Mouse (Mus musculus): ENCODE results near the gene Stard13. TPM values are rescaled to one million over a fixed set of nuclear protein-coding genes. Genes with fewer than 3 reads are reported as not detected.

The Stard13 gene
- polyA plus RNA-seq, 1 experiment: 5.0 TPM

DNA sequence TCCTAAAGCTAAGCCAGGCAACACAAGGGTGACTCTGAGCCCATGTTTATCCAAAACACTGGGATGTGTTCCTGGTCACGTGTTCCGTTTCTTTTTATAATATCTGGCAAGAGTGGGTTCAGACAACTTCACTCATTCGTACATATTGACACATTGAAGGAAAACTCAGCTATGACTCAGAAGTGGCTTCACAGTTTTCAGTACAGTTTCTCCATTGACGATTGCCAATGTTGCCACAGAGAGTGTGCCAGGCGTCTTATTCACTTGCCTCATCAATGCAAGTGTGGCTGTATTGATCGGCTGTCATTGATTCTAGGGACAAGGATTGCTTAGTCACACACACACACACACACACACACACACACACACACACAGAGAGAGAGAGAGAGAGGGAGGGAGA lies 187.5 kb downstream of the Stard13 start:
- no peak for DNase-seq (ENCODE audit: low read depth, low spot score)
- WGBS: 87% methylated on average over 6 of the region's 6 CpGs

DNA sequence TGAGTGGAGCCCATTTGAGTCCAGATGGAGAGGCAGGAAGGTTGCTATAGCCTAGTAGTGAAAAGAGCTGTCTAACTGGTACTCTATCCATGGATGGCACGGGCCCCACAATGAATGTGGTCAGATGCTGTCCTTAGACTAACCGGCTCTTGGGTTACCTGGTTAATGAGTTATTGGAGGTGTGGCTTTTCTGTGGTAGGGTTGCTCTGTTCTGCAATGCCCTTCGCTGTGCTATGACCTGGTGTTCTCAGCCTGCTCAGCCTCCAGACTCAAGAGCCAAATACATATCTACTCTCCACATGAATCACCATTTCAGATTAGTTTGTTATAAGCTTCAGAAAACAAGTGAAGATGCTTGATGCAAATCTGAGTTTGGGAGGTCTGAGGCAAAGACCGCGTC lies 190.7 kb downstream of the Stard13 start:
- WGBS: 68% methylated on average over 5 of the region's 5 CpGs
- no peak for DNase-seq (ENCODE audit: low read depth, low spot score)

DNA sequence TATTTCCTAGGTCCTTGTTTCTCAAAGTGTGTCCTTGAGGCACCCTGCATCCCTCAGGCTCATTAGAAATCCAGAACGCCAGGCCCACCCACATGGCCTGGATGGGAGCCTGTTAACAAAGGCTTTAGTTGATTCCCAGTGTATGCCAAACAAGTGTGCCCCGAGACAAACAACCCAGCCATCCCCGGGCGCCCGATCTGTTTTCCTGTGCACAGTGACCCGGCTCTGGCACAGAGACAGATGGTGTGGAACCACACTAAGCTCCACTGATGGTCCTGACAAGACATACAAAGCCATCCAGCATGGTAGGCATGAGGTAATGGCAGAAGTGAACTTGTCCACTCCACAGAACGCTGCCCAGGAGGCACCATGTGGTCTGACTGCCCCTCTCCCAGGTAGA lies 195.8 kb downstream of the Stard13 start:
- no peak for DNase-seq (ENCODE audit: low read depth, low spot score)
- WGBS: 90% methylated on average over 7 of the region's 7 CpGs

DNA sequence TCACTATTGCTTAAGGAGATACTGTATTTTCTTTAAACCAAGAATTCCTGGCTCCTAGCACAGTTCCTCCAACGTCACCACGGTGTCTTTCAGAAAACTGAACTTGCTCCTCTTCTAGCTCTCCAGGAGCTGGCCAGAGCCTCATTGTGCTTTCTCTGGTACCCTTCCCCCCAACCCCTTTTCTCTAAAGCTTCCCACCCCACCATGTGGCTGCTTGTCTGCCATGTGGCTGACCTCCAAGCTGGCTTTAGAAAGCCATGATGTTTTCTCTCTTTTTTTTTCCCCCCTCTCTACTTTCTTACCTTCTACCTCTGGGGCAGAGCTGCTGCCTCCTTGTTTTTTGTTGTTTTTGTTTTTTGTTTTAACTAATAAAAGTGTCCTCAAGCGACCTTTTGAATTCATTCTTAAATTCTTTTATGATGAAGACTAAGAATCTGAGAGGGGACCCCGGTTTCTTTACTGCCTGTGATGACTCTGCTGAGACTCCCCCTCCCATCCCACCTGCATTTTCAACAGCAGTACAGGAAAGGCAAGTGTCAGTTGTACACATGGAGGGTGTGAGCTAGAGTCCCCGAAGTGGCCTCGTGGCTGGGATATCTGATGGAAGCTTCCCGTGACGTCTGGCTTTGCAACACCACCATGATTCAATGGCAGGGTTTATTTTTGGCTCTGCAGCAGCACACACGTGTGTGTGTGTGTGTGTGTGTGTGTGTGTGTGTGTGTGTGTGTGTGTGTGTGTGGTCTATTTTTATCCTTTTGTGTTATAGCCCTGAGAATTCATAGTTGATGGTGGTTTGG lies 198.7 kb downstream of the Stard13 start:
- 69% methylated on average over 9 of the region's 9 CpGs for WGBS
- no peak for DNase-seq (ENCODE audit: low read depth, low spot score)

DNA sequence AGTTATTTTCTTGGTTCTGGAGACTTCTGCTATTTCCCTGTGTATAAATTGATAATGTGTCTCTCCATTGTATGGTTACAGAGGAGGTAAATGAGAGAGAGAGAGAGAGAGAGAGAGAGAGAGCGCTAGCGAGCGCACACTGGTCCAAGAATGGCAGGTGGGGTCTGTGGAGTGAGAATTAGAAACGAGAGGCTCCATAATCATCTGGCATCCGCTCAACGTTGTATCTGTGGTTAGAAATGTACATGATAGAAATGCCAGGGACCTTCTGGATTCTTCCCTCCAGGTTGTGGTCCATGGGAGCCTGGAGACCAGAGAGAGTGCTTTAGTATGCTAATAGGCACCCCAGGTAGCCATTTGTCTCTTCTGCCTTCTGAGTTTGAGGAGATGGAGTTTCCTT lies 204.7 kb downstream of the Stard13 start:
- DNase-seq (ENCODE audit: low read depth, low spot score): no peak
- 77% methylated on average over 6 of the region's 6 CpGs for WGBS

DNA sequence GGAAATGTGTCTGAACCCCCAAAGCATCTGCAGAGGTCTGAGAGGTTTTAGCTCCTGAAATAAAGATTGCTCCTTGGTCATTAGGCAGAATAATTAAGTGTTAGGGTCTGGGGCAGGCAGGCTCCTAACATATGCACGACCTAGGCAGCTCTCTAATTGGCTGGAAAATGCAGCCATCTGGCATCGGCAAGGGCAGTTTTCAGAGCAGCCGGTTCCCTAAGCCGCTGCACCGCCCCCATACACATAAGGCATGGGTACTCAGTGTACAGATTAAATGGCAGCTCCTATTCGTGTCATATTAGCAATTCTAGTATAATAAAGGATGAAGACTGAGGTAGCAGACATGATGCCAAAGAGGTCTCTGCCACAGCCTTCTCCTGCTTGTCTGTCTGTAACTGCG lies 206.5 kb downstream of the Stard13 start:
- 80% methylated on average over 7 of the region's 7 CpGs for WGBS
- DNase-seq (ENCODE audit: low read depth, low spot score): no peak

DNA sequence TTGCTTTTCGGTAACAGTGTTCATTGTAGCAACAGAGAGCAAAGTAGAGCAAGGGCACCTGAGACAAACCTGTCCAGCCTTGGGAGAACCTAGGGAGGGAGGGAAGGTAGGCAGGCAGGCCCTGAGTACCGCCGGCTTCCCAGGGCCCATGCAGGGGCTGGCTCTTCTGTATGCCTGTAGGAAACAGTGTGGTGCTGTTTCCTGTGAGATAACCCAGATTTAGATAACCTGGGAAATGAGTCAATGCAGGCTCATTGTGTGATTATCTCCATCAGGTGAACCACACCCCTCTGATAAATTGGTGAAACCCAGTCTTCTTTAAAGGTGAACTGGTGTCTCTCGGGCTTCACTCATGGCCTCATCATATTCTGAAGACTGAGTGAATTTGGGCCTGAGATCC lies 207.6 kb downstream of the Stard13 start:
- WGBS: 94% methylated on average over 4 of the region's 4 CpGs
- DNase-seq (ENCODE audit: low read depth, low spot score): no peak

DNA sequence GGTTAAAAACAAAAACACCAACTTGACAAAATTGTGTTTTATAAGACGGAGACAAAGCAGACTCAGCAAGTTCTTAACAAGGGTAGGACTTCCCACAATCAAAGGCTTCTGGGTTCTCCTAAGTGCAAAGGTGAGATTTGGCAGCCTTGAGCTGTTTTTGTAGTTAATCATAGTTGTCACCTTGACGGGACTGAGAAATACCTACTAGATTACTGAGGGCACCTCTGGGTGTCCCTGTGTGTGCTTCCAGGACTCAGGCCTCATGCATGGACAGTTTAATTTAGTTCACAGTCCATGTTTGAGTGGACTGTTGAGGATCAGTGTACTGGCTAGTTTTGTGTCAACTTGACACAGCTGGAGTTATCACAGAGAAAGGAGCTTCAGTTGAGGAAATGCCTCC lies 209.2 kb downstream of the Stard13 start:
- DNase-seq (ENCODE audit: low read depth, low spot score): no peak
- whole genome bisulfite sequencing: 73% methylated on average over 2 of the region's 2 CpGs

DNA sequence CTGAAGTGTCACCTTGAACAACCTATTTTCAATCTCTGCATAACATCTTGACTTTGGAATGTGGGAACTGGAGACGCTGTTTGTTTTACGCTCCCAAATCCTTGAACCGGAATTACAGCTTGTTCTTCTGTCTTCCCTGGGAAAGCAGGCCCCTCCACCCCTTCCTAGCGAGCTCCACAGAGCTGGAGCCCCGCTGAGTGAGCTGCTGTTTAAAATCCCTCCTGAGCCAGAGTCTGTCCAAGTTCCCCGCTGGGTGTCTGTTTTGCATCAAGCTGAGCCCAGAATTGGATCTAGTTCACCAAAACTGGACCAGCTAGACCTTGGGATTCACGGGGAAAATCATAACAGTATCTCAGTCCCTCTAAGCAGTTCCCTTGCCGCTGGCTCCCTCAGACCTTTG lies 210.2 kb downstream of the Stard13 start:
- WGBS: 45% methylated on average over 8 of the region's 8 CpGs

DNA sequence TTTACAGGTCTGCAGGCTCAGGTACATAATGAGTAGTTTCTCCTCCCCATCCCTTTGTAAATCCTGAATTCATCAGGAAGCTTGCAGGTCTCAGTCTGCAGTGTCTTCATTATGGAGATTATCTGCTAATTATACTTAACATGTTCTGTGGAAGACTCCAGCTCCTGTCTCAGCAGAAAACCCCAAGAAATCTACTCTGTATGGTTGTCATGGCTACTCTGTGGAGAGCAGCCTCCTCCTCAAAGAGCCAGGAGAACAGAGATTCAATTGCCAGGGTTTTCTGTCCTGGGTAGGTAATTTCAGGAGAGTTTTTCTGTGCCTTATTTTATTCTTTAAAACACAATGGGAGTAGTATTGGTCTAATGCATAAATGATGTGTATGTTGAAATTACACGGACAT lies 210.7 kb downstream of the Stard13 start:
- no peak for DNase-seq (ENCODE audit: low read depth, low spot score)
- 54% methylated on average over 1 of the region's 1 CpGs for WGBS

More for the DNA sequence above, 210.2 kb downstream of the Stard13 start:
- DNase-seq (ENCODE audit: low read depth, low spot score): no peak

DNA sequence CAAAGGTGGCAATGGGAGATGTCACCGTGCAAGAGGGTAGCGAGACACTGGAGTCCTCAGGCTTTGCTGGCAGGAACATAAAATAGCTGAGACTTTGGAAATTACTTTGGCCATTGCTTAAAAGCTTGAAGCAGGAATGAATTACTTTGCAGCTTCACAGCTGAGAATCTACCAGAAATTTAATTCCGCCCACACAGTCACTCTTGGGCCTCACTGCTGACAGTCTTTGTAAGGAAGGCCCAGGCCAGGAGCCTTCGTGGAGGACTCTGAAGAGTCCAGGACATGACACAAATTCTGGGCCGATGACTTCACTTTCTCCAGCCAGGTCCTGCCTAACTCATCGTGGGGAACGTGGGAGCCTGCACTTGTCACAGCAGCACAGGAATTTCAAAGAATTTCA lies 211.6 kb downstream of the Stard13 start:
- no peak for DNase-seq (ENCODE audit: low read depth, low spot score)
- WGBS: 84% methylated on average over 7 of the region's 7 CpGs

DNA sequence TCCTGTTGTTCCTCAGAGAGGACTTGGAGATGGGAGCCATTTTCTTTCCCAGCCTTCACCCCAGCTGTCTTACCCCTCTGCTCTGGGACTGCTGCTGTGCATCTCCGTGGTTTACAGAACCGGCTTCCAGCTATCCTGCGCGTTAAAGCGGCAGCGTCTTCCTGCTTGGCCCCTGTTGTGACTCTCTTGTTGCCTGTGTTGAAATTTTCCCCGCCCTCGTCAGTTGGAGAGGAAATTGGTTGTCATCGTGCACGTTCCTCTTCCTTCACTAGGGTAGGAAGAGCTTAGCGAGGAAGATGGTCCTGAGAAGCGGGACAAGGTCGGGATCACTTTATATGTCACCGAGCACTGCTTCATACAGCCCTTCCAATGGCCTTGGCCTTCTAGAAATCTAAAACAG lies 212.8 kb downstream of the Stard13 start:
- no peak for DNase-seq (ENCODE audit: low read depth, low spot score)
- 79% methylated on average over 14 of the region's 14 CpGs for WGBS

DNA sequence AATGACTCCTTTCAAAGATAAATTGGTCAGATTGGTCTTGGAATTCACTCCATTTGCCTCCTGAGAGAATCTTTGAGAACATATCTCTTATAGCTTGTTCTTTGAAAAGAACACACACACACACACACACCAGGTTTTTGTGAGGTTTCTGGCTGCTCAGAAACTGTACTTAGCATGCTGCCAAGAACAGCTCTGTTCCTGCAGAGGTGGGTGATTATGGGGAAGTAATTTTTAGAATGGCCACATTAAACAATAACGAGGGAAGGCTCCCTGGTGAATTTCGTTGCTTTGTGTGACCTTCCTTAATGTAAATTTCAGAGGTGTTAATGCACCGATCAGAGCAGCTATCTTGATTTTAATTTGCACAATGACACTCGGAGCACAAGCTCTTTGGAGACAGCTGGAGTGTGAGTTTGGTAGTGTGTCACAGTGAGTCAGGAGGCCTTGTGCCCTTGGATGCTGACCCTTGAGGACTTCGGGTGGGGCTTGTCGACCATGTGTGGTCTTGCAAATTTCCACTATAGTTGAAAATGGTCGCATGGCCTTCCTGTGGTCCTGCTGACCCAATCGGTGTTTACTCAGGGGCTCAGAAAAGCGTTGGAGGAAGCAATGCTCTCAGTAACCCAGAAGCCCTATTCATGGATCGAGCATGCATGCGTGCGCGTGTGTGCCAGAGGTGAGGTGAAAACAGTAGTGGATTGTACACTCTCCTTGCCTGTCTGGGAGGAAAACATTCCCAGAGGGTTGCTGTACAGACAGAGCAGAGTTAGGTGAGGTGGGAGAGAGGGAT lies 213.4 kb downstream of the Stard13 start:
- 67% methylated on average over 13 of the region's 13 CpGs for WGBS

DNA sequence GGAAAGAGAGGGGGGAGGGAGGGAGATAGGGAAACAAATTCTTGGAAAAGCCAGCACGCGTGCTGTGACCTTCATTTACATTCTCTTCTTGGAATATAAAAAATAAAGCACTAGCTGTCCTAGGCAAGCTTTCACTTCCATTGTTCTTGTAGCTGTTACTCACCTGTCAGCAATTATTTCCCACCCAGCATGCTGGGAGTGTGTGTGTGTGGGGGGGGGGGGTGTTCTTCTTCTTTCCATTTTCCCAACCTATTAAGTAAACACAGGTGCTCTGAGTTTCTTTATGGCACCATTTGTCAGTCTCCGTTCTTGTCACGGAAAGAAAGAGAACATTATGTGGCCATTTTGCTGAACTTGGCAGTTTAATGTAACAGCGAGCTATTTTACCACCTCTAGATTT lies 214.7 kb downstream of the Stard13 start:
- no peak for DNase-seq (ENCODE audit: low read depth, low spot score)
- 15% methylated on average over 5 of the region's 5 CpGs for WGBS

More for the DNA sequence above, 213.4 kb downstream of the Stard13 start:
- DNase-seq (ENCODE audit: low read depth, low spot score): no peak

DNA sequence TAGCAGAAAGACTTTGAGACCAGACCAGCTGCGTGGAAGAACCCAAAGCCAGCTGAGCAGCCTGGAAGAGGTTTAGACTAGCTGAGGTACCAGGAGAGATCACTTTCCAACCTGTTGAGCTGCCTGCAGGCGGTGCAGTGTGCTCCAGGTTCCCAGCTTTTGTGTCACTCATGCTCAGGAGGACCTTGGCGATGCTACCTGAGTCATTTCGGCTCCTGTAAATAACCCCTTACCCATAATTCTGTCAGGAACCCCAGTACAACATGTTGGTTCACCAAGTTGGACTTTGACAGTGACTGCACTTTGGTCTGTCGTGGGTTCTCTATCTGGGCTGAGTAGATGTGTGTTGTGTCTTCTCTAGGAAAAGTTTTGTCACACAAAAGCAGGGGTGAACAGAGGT lies 215.2 kb downstream of the Stard13 start:
- no peak for DNase-seq (ENCODE audit: low read depth, low spot score)
- WGBS: 40% methylated on average over 5 of the region's 5 CpGs

DNA sequence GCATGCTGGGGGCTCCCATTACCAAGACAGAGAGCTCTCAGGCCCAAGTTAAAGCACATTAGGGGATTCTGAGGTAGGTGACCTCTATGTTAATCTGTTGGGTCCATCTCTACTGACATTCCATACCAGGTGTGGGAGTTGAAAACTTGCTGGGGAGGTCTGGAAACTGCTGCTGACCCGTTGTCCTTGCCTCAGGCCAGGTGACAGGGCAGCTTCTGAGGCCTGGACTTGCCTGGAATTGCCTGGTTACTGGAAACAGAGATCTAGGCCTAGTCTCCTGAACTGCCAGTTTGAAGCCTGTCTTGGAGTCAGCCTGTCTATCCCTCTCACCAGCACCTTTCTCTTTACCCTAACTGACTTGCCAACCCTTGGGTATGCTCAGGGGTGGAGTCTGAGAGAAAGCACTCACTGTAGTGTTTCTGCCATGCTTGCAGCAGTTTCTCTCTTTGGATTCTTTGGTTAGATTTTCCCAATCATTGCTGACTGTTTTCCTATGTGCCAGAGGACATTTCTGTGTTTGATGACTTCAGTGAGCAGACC lies 229.3 kb downstream of the Stard13 start:
- DNase-seq (ENCODE audit: low read depth, low spot score): no peak
- 81% methylated on average over 1 of the region's 1 CpGs for WGBS

DNA sequence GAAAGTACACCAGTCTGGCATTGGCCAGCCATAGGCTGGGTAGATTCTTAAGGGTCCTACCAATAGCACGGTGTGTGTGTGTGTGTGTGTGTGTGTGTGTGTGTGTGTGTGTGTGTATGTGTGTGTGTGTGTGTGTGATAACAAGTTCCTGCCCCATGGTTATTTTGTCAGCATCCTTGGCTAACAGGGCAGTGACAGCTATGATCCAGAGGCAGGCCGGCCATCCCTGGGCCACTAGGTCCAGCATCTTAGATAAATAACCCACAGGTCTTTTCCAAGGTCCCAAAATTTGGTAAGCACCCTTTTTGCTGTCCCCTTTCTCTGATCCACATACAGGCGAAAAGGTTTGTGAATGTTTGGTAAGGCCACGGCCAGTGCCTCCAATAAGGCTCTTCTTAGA lies 231.6 kb downstream of the Stard13 start:
- no peak for DNase-seq (ENCODE audit: low read depth, low spot score)
- 95% methylated on average over 4 of the region's 4 CpGs for WGBS

DNA sequence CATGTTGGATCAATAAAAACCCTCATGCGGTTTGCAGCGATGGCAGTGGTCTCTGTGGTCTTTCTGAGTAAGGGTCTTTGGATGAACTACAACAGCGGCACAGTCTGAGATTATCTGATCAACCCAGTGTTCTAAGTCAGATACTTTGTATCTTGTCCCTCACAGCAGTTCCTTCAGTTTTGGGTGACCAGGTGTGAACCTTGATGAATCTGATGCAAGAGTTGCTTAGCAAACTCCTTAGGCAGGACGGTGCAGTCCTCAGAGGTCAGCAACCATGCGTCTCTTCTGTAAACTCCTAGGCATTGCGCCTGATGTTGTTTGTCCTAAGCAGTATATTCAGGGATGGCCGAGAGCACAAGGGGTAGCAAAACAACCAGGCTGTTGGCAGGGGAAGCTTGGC lies 232.5 kb downstream of the Stard13 start:
- 86% methylated on average over 7 of the region's 7 CpGs for WGBS
- DNase-seq (ENCODE audit: low read depth, low spot score): no peak

DNA sequence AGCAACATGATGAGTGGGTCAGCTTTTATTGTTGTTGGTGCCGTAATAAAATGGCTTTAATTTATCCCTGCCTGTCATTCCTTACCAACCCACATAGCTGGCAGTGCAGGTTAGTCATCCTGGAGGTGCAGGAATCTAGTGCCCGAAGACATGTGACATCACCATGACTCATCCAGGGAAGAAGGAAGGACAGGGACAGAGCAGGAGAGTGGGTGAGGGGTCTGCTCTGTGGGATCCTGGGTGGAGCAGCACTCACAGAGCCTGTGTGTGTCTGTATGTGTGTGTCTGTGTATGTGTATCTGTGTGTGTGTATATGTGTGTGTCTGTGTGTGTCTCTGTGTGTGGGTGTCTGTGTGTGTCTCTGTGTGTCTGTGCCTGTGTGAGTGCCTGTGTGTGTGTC lies 237.1 kb downstream of the Stard13 start:
- no peak for DNase-seq (ENCODE audit: low read depth, low spot score)
- 38% methylated on average over 2 of the region's 2 CpGs for WGBS

DNA sequence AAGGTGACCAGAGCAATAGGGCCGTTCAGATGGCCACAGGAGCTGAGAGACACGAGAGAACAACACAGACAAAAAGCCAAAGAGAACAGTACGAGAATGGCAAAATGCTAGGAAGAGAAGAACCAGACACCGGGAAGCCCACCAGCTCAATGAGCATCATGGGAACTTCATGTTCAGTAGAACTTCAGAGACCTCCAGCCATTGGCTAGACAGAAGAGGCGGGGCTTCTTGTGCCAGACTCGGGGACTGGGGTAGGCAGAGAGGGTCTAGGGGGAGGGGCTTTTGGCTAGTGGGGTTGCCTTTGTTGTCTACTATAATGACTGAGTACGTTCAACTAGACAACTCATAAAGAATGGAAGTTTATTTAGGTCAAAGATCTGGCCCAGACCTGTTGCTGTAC lies 239.5 kb downstream of the Stard13 start:
- 90% methylated on average over 7 of the region's 7 CpGs for WGBS
- no peak for DNase-seq (ENCODE audit: low read depth, low spot score)

All from large intestine, adult 2 months (tissue).